ENCODE assay signal across 23 mouse cellular contexts in genomic region chr4:59510321-59510720, GRCm38 (mm10). TPM values are rescaled to one million over a fixed set of nuclear protein-coding genes. Genes with fewer than 3 reads are reported as not detected.
DNase-seq lines count a peak whose midpoint lies in the region; ATAC-seq and TF ChIP-seq lines count a peak whose summit lies in the region.
"Had no signal": no experiment of that assay in that cellular context is flagged by ENCODE, and none has a peak within 500 bp of the region (broad histone marks: within the 10 kb centered on the region; RNA-seq: fewer than 3 reads in every experiment).

No protein-coding gene starts in this region.

- no peaks in the 10 kb centered on the region for H3K27me3 ChIP-seq in liver, embryonic 12.5 days (replicated peaks)
- H3K27me3 ChIP-seq in liver, embryonic 13.5 days: no peaks in the 10 kb centered on the region
- H3K27me3 ChIP-seq in liver, embryonic 11.5 days (replicated peaks; ENCODE audit: control insufficient read depth, insufficient read depth, low read length): no peaks in the 10 kb centered on the region
- H3K27me3 ChIP-seq in MEL (ENCODE audit: control insufficient read depth in 1 of 2, insufficient read depth in 2 of 2, low read length in 2 of 2): no peaks in the 10 kb centered on the region
- H3K27me3 ChIP-seq: CH12.LX, Patski had no signal

- H3K4me3 ChIP-seq in liver, embryonic 12.5 days: no peak overlapping the region
- no peak overlapping the region for H3K4me3 ChIP-seq in liver, embryonic 13.5 days (replicated peaks)
- H3K4me3 ChIP-seq in liver, embryonic 11.5 days (ENCODE audit: low read depth, low read length): no peak overlapping the region
- H3K4me3 ChIP-seq in MEL (ENCODE audit: control insufficient read depth in 1 of 2, insufficient read depth in 1 of 2, low read depth in 2 of 2, low read length in 2 of 2): no peak overlapping the region

- no peak overlapping the region for H3K9ac ChIP-seq in liver, embryonic 12.5 days
- H3K9ac ChIP-seq in liver, embryonic 13.5 days: 0 out of 2 replicates have a peak overlapping the region, but pooled peaks have one; percentile 29
- no peak overlapping the region for H3K9ac ChIP-seq in liver, embryonic 11.5 days (ENCODE audit: low read depth, low read length)
- H3K9ac ChIP-seq in MEL (ENCODE audit: control insufficient read depth, low read depth, low read length, poor library complexity, severe bottlenecking): no peak overlapping the region

- TF ChIP-seq POLR2A in MEL (IDR thresholded peaks at IDR 0.05; ENCODE audit: control insufficient read depth in 1 of 2, insufficient read depth in 1 of 2, low read depth in 1 of 2, low read length in 2 of 2, poor library complexity in 1 of 2): no peak

- H3K4me1 ChIP-seq in liver, embryonic 12.5 days: peaks cover 27% of the 10 kb centered on the region
- peaks cover 29% of the 10 kb centered on the region for H3K4me1 ChIP-seq in liver, embryonic 13.5 days (replicated peaks)
- H3K4me1 ChIP-seq in liver, embryonic 11.5 days (replicated peaks; ENCODE audit: control insufficient read depth, insufficient read depth, low read length): 0 out of 2 replicates have a peak, but pooled peaks cover 5% of the 10 kb centered on the region
- peaks cover 17 to 33% of the 10 kb centered on the region in 2 experiments for H3K4me1 ChIP-seq in MEL (ENCODE audit: control insufficient read depth in 1 of 2, insufficient read depth in 2 of 2, low read length in 2 of 2)

- 0 out of 2 replicates have a peak overlapping the region, but pooled peaks have one; percentile 22 for H3K27ac ChIP-seq in liver, embryonic 12.5 days
- H3K27ac ChIP-seq in liver, embryonic 13.5 days: peak overlapping the region; percentile 69; the same call in 1 of the 2 replicates
- H3K27ac ChIP-seq in liver, embryonic 11.5 days (ENCODE audit: low read depth, low read length): no peak overlapping the region
- no peak overlapping the region; the same call in 1 of the 2 replicates for H3K27ac ChIP-seq in MEL (ENCODE audit: control insufficient read depth, low read depth, low read length)

- H3K36me3 ChIP-seq in liver, embryonic 12.5 days: peaks cover 74% of the 10 kb centered on the region
- peaks cover 63% of the 10 kb centered on the region for H3K36me3 ChIP-seq in liver, embryonic 13.5 days
- peaks cover 30% of the 10 kb centered on the region for H3K36me3 ChIP-seq in liver, embryonic 11.5 days (ENCODE audit: control insufficient read depth, insufficient read depth, low read length)
- peaks cover 45 to 49% of the 10 kb centered on the region in 2 experiments for H3K36me3 ChIP-seq in MEL (ENCODE audit: control insufficient read depth in 1 of 2, insufficient read depth in 2 of 2, low read length in 2 of 2)

- no peak for DNase-seq in liver
- DNase-seq in liver, embryonic 13.5 days: no peak
- no peak for DNase-seq in liver, embryonic 11.5 days (ENCODE audit: low spot score)
- no peak for DNase-seq in MEL (ENCODE audit: low read depth, low spot score)
- no peak for DNase-seq in MN1 (ENCODE audit: low spot score)
- DNase-seq: adrenal gland, adult 2 months; adrenal gland, adult 8-10 months; adrenal gland, postnatal 10 days; adrenal gland, postnatal 14 days; adrenal gland, postnatal 25 days; adrenal gland, postnatal 36 days; B cell, adult 2 months; cerebellum, adult 11 months; cerebellum, adult 11-12 months; cerebellum, adult 18-20 months; cerebellum, adult 2 months; cerebellum, adult 8-10 months had no signal

- peak overlapping the region; percentile 7; the same call in 1 of the 2 replicates for H3K4me2 ChIP-seq in liver, embryonic 12.5 days
- H3K4me2 ChIP-seq in liver, embryonic 13.5 days: 0 out of 2 replicates have a peak overlapping the region, but pooled peaks have one; percentile 19
- H3K4me2 ChIP-seq in liver, embryonic 11.5 days: no peak overlapping the region

- no peak for ATAC-seq in liver, embryonic 12.5 days
- ATAC-seq in liver, embryonic 13.5 days (ENCODE audit: low read depth): peak; percentile 21; the same call in 1 of the 2 replicates
- ATAC-seq in liver, embryonic 11.5 days (replicated peaks; ENCODE audit: low FRiP score): no peak
- ATAC-seq: activated CD4-positive, CD25-positive, alpha-beta regulatory T cell, adult 4 months; CD4-positive, CD25-positive, alpha-beta regulatory T cell, adult 4 months; Patski had no signal

- no peak for TF ChIP-seq RAD21 in MEL (IDR thresholded peaks at IDR 0.05; ENCODE audit: low read depth, low read length)

- no peak for TF ChIP-seq CTCF in MEL (IDR thresholded peaks at IDR 0.05 in 2 of 3, conservative IDR thresholded peaks at IDR 0.05 in 1 of 3; ENCODE audit: control insufficient read depth in 1 of 3, insufficient read depth in 1 of 3, low read depth in 2 of 3, low read length in 3 of 3, poor library complexity in 1 of 3, severe bottlenecking in 1 of 3)

- H3K79me2 ChIP-seq in MEL (ENCODE audit: control insufficient read depth, insufficient read depth, low read length, poor library complexity): 0 out of 2 replicates have a peak, but pooled peaks cover 3% of the 10 kb centered on the region

- TF ChIP-seq EP300 in MEL (IDR thresholded peaks at IDR 0.05; ENCODE audit: low read depth in 1 of 2, low read length in 2 of 2): peak in 1 of 2 experiments; percentile 32; a peak in 1 of 4 replicates

- no peaks in the 10 kb centered on the region for H3K9me3 ChIP-seq in liver, embryonic 12.5 days (replicated peaks)
- H3K9me3 ChIP-seq in liver, embryonic 13.5 days (replicated peaks): no peaks in the 10 kb centered on the region
- no peaks in the 10 kb centered on the region for H3K9me3 ChIP-seq in liver, embryonic 11.5 days (ENCODE audit: control insufficient read depth, low read length)
- no peaks in the 10 kb centered on the region for H3K9me3 ChIP-seq in MEL (replicated peaks; ENCODE audit: insufficient read depth, low read length)
- H3K9me3 ChIP-seq: G1E had no signal

TF ChIP-seq in MEL, 35 proteins besides CTCF, POLR2A, EP300 and RAD21:
- TF ChIP-seq MAX (IDR thresholded peaks at IDR 0.05; ENCODE audit: low read length) (no peak), JUND (IDR thresholded peaks at IDR 0.05; ENCODE audit: low read depth, low read length) (no peak), TCF12 (IDR thresholded peaks at IDR 0.05; ENCODE audit: low read depth, low read length) (peak; percentile 70; the same call in 1 of the 2 replicates), MXI1 (IDR thresholded peaks at IDR 0.05; ENCODE audit: low read depth, low read length) (0 out of 2 replicates have a peak, but pooled peaks have one; percentile 27), SIN3A (IDR thresholded peaks at IDR 0.05; ENCODE audit: low read length) (no peak), GATA1 (IDR thresholded peaks at IDR 0.05; ENCODE audit: low read depth, low read length) (peak; percentile 51; the same call in 1 of the 2 replicates), CHD1 (IDR thresholded peaks at IDR 0.05; ENCODE audit: low read depth, low read length) (no peak), USF1 (IDR thresholded peaks at IDR 0.05; ENCODE audit: low read depth, low read length) (no peak), ZNF384 (IDR thresholded peaks at IDR 0.05; ENCODE audit: low read depth, low read length) (0 out of 2 replicates have a peak, but pooled peaks have one; percentile 29), ETS1 (IDR thresholded peaks at IDR 0.05; ENCODE audit: low read depth, low read length) (peak; percentile 83)

RNA-seq across cellular contexts. Expression of gene Ptbp3, which starts 38.8 kb away (rescaled TPM):
- 60.2 and 62.6 TPM in 2 replicates for polyA plus RNA-seq in liver, embryonic 12.5 days (2016; fragmentation: Nextera tagmentation; extraction: Ambion mirVana)
- polyA plus RNA-seq in liver, embryonic 13.5 days (2015; fragmentation: Nextera tagmentation; extraction: Ambion mirVana): 44.2 and 60.6 TPM in 2 replicates
- 77.7 and 80.0 TPM in 2 replicates for polyA plus RNA-seq in liver, embryonic 11.5 days (2014; fragmentation: Nextera tagmentation; extraction: Ambion mirVana)
- total RNA-seq in MEL (2012; rRNA removed): 78.8 and 90.0 TPM in 2 replicates
- polyA plus RNA-seq in MEL (2012; ENCODE audit: insufficient read depth in 1 of 2, insufficient read length in 2 of 2, low read depth in 1 of 2, low replicate concordance in 2 of 2, missing spikeins in 1 of 2): 100 to 1,000 TPM; 121 to 315 TPM

Comparison
In these comparisons a context has a peak if more than half of its experiments do, and no peak if none do; other contexts are left out.
1. H3K27ac ChIP-seq: peak in liver, embryonic 12.5 days (single experiment) and liver, embryonic 13.5 days (single experiment); none in liver, embryonic 11.5 days (single experiment) and MEL (single experiment).